Mouse (Mus musculus): Measurements from ENCODE around the gene Trpc4.

- TF ChIP-seq POLR2A (IDR thresholded peaks at IDR 0.05; ENCODE audit: insufficient read depth, low read length) (no peak), CTCF (IDR thresholded peaks at IDR 0.05; ENCODE audit: low read depth, low read length) (no peak), EP300 (IDR thresholded peaks at IDR 0.05; ENCODE audit: insufficient read depth, low read depth, low read length) (no peak)
Observed at GRCm38 (mm10) chr3:54211441-54211840, 55.6 kb downstream of the Trpc4 start.
